Mouse (Mus musculus): ENCODE results near the gene Ciao1. TPM values are rescaled to one million over a fixed set of nuclear protein-coding genes. Genes with fewer than 3 reads are reported as not detected.

The Ciao1 gene
- polyA plus RNA-seq, 1 experiment: 114 TPM

GRCm38 (mm10) chr2:127259340-127259739, 11.7 kb upstream of the Ciao1 start:
- DNase-seq: no peak
- TF ChIP-seq POLR2A (IDR thresholded peaks at IDR 0.05; ENCODE audit: low read depth, low read length) (no peak), CTCF (conservative IDR thresholded peaks at IDR 0.05; ENCODE audit: insufficient read depth, insufficient read length, low read depth, low read length) (no peak)
- H3K4me1 ChIP-seq (ENCODE audit: control insufficient read depth, insufficient read depth, low read length): no peaks in the 10 kb centered on the region
- no peaks in the 10 kb centered on the region for H3K27me3 ChIP-seq (replicated peaks; ENCODE audit: control insufficient read depth, insufficient read depth, low read length)
- H3K4me3 ChIP-seq (ENCODE audit: insufficient read depth, low read depth, low read length): no peak overlapping the region
- WGBS: 61% methylated on average over 5 of the region's 5 CpGs
- no peak overlapping the region for H3K27ac ChIP-seq (ENCODE audit: insufficient read depth, low read depth, low read length)
- H3K36me3 ChIP-seq (ENCODE audit: control insufficient read depth, insufficient read depth, low read length): 0 out of 2 replicates have a peak, but pooled peaks cover 5% of the 10 kb centered on the region

- 0 out of 2 replicates have a peak, but pooled peaks cover 5% of the 10 kb centered on the region for H3K36me3 ChIP-seq (ENCODE audit: control insufficient read depth, insufficient read depth, low read length)
- no peaks in the 10 kb centered on the region for H3K27me3 ChIP-seq (replicated peaks; ENCODE audit: control insufficient read depth, insufficient read depth, low read length)
- H3K4me1 ChIP-seq (ENCODE audit: control insufficient read depth, insufficient read depth, low read length): peaks cover 16% of the 10 kb centered on the region
- no peak overlapping the region for H3K27ac ChIP-seq (ENCODE audit: insufficient read depth, low read depth, low read length)
- TF ChIP-seq CTCF (conservative IDR thresholded peaks at IDR 0.05; ENCODE audit: insufficient read depth, insufficient read length, low read depth, low read length): no peak
- no peak for TF ChIP-seq POLR2A (IDR thresholded peaks at IDR 0.05; ENCODE audit: low read depth, low read length)
- no peak overlapping the region for H3K4me3 ChIP-seq (ENCODE audit: insufficient read depth, low read depth, low read length)
- WGBS: 70% methylated on average over 6 of the region's 6 CpGs
- DNase-seq: no peak
Measured at GRCm38 (mm10) chr2:127255294-127255693, 7.7 kb upstream of the Ciao1 start.

DNA sequence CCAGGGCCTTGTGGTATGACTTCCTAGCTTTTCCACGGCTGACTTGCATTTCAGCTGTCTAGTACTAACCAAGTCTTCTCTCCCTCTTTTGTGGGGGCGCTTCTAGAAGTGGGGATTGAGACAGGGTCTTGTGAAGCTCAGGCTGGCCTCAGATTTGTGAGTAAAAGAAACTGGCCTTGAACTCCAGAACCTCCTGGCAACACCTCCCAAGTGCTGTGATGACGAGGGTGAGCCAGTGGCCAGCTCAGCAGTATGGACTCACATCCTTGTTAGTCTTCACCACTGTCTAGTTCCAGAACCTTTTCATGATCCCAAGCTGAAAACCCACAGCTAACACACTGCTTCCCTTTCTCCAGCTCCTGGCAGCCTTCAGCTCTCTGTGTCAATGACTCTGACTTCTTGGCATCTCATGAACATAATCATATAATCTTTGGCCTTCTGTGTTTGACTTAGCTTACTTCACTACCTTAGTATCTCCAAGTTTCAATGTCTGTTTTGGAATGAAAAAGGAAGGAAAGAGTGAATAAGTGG, 7.1 kb upstream of the Ciao1 start:
- no peak overlapping the region for H3K4me3 ChIP-seq (ENCODE audit: insufficient read depth, low read depth, low read length)
- WGBS: 69% methylated on average over 3 of the region's 3 CpGs
- H3K27me3 ChIP-seq (replicated peaks; ENCODE audit: control insufficient read depth, insufficient read depth, low read length): no peaks in the 10 kb centered on the region
- DNase-seq: no peak
- H3K27ac ChIP-seq (ENCODE audit: insufficient read depth, low read depth, low read length): no peak overlapping the region
- TF ChIP-seq CTCF (conservative IDR thresholded peaks at IDR 0.05; ENCODE audit: insufficient read depth, insufficient read length, low read depth, low read length): no peak
- no peak for TF ChIP-seq POLR2A (IDR thresholded peaks at IDR 0.05; ENCODE audit: low read depth, low read length)
- H3K4me1 ChIP-seq (ENCODE audit: control insufficient read depth, insufficient read depth, low read length): peaks cover 16% of the 10 kb centered on the region
- H3K36me3 ChIP-seq (ENCODE audit: control insufficient read depth, insufficient read depth, low read length): 0 out of 2 replicates have a peak, but pooled peaks cover 5% of the 10 kb centered on the region

GRCm38 (mm10) chr2:127252787-127253186, 5.2 kb upstream of the Ciao1 start:
- Histone ChIP-seq H3K36me3 (ENCODE audit: control insufficient read depth, insufficient read depth, low read length) (0 out of 2 replicates have a peak, but pooled peaks cover 3% of the 10 kb centered on the region), H3K27ac (ENCODE audit: insufficient read depth, low read depth, low read length) (peak overlapping the region; percentile 66), H3K4me3 (ENCODE audit: insufficient read depth, low read depth, low read length) (no peak overlapping the region), H3K4me1 (ENCODE audit: control insufficient read depth, insufficient read depth, low read length) (peaks cover 16% of the 10 kb centered on the region), H3K27me3 (replicated peaks; ENCODE audit: control insufficient read depth, insufficient read depth, low read length) (no peaks in the 10 kb centered on the region)
- WGBS: 40% methylated on average over 5 of the region's 5 CpGs
- TF ChIP-seq CTCF (conservative IDR thresholded peaks at IDR 0.05; ENCODE audit: insufficient read depth, insufficient read length, low read depth, low read length) (no peak), POLR2A (IDR thresholded peaks at IDR 0.05; ENCODE audit: low read depth, low read length) (no peak)
- peak; percentile 41 for DNase-seq

- peak; percentile 49 for DNase-seq
- Histone ChIP-seq H3K27me3 (replicated peaks; ENCODE audit: control insufficient read depth, insufficient read depth, low read length) (no peaks in the 10 kb centered on the region), H3K4me3 (ENCODE audit: insufficient read depth, low read depth, low read length) (no peak overlapping the region), H3K27ac (ENCODE audit: insufficient read depth, low read depth, low read length) (peak overlapping the region; percentile 66), H3K36me3 (ENCODE audit: control insufficient read depth, insufficient read depth, low read length) (no peaks in the 10 kb centered on the region), H3K4me1 (ENCODE audit: control insufficient read depth, insufficient read depth, low read length) (peaks cover 17% of the 10 kb centered on the region)
- TF ChIP-seq CTCF (conservative IDR thresholded peaks at IDR 0.05; ENCODE audit: insufficient read depth, insufficient read length, low read depth, low read length): no peak
- no peak for TF ChIP-seq POLR2A (IDR thresholded peaks at IDR 0.05; ENCODE audit: low read depth, low read length)
- 18% methylated on average over 3 of the region's 3 CpGs for WGBS
Measured at GRCm38 (mm10) chr2:127251880-127252527, 4.4 kb upstream of the Ciao1 start.

GRCm38 (mm10) chr2:127251457-127251856, 3.8 kb upstream of the Ciao1 start:
- DNase-seq: peak; percentile 63
- Histone ChIP-seq H3K27me3 (replicated peaks; ENCODE audit: control insufficient read depth, insufficient read depth, low read length) (no peaks in the 10 kb centered on the region), H3K4me1 (ENCODE audit: control insufficient read depth, insufficient read depth, low read length) (peaks cover 20% of the 10 kb centered on the region), H3K27ac (ENCODE audit: insufficient read depth, low read depth, low read length) (peak overlapping the region; percentile 66; the same call in 1 of the 2 replicates), H3K4me3 (ENCODE audit: insufficient read depth, low read depth, low read length) (no peak overlapping the region), H3K36me3 (ENCODE audit: control insufficient read depth, insufficient read depth, low read length) (no peaks in the 10 kb centered on the region)
- WGBS: 36% methylated on average over 3 of the region's 3 CpGs
- no peak for TF ChIP-seq CTCF (conservative IDR thresholded peaks at IDR 0.05; ENCODE audit: insufficient read depth, insufficient read length, low read depth, low read length)
- TF ChIP-seq POLR2A (IDR thresholded peaks at IDR 0.05; ENCODE audit: low read depth, low read length): no peak

- no peak for DNase-seq
- Histone ChIP-seq H3K27me3 (replicated peaks; ENCODE audit: control insufficient read depth, insufficient read depth, low read length) (no peaks in the 10 kb centered on the region), H3K27ac (ENCODE audit: insufficient read depth, low read depth, low read length) (no peak overlapping the region), H3K4me3 (ENCODE audit: insufficient read depth, low read depth, low read length) (no peak overlapping the region), H3K36me3 (ENCODE audit: control insufficient read depth, insufficient read depth, low read length) (no peaks in the 10 kb centered on the region), H3K4me1 (ENCODE audit: control insufficient read depth, insufficient read depth, low read length) (peaks cover 20% of the 10 kb centered on the region)
- TF ChIP-seq POLR2A (IDR thresholded peaks at IDR 0.05; ENCODE audit: low read depth, low read length) (no peak), CTCF (conservative IDR thresholded peaks at IDR 0.05; ENCODE audit: insufficient read depth, insufficient read length, low read depth, low read length) (no peak)
- 79% methylated on average over 9 of the region's 9 CpGs for WGBS
Measured at GRCm38 (mm10) chr2:127250291-127251008, 2.8 kb upstream of the Ciao1 start.

Measured in kidney, adult 2 months (tissue).